Mouse (Mus musculus) frontal cortex, postnatal 10 days (tissue): Measurements from ENCODE around the gene Spats1.
A peak's percentile ranks its signal among the peaks of the same experiment; 100 is the strongest.
"Not testable (repeated sequence)": the region's sequence is repeated elsewhere in the genome, so short reads cannot be mapped to it uniquely, and the experiment has no call there.

Experiments used
- DNase-seq, 2 experiments: peaks; one replicate each; pipeline ENCODE4 v3.0.0; 2022; ENCODE audit warnings: low spot score in 2 of 2, mixed read lengths in 1 of 2

The Spats1 gene

GRCm38 (mm10) chr17:45489736-45490135 lies 14.5 kb upstream of the Spats1 start:
- DNase-seq, result no peak

DNA sequence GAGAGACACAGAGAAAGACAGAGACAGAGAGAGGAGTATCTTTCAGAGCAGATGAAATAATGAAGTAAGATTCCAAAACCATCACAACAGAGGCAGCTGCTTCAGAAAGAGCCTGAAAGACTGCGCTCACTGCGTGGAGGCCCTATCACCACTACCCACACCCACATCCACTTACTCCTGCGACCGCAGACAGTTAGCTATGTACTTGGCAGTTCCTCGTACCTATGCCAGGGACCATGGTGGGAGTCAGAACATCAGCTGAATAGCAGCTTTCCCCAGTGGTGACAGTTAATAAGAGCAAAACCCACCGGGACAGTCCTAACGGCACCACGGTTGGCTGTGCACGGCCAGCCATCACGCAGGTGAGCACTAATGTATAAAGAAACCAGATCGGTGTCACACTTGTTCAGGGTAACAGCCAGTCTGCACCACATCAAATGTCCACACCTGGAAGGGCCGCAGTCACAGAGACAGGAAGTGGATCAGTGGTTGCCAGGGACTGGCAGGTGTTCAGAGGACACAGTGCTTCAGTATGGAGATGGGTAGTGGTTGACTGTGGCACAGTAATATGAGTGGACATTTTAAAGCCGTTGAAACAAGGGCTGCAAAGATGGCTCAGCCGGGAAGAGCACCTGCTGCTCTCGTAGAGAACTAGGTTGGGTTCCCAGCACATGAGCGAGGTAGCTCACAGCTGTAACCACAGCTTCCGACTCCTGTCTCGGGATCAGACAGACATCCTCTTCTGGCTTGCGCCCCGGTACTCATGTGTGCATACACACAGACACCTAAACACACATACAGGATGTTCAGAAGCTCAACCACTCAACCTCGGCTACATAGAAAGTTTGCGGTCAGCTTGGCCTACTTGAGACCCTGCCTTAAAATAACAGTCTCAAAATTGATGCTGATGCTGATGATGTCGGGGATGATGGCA lies 13.4 kb upstream of the Spats1 start:
- DNase-seq, result no peak

DNA sequence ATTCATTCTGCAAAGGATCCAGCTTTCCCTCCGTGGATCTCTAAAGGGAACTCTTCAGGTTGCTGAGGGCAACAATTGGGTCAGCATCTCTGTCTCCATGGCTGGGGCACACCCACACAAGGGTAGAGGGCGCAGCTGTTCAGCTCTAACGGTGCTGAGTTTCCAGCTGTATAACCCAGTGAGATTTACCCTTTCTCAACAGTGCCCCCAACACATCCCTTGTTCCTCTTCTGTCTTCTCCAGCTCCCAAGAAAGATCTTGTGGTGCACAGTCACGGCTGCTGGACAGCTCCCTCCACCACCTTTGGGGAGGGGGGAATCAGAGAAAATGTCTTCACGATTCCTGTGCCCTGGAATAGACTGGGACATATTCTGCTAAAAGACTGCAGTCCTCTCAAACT lies 12.0 kb upstream of the Spats1 start:
- no peak for DNase-seq

DNA sequence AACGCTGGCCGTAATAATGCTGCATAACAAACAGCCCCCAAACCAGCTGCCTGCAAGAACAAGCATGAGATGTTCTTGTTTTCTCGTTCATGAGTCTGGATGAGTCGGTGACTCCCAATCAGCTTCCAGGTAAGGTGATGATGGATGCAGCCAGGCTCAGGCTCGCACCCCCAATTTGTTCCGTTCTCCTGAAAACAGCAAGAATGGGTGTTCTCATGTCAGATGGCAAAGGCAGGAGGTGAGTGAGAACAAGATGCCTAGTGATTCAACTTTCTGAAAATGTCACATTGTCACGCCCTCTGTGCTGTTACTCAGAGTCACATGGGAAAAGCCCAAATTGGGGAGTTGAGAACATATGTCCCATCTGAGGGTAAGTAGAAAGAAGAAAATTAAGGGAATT lies 10.4 kb upstream of the Spats1 start:
- no peak for DNase-seq

DNA sequence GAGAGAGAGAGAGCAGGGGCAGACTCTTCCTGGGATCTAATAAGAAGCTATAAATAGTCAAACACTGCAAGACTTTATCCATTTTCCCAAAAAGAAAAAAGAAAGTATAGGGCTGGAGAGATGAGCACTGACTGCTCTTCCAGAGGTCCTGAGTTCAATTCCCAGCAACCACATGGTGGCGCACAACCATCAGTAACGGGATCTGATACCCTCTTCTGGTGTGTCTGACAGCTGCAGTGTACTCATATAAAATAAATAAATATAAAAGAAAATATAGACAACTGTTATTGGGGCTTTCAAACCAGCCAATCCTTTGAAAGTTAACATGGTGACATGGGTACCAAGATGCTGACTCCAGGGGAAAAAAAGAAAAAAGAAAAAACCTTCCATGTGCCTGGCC lies 5.2 kb upstream of the Spats1 start:
- DNase-seq, result no peak

GRCm38 (mm10) chr17:45478234-45478825 lies 3.1 kb upstream of the Spats1 start:
- DNase-seq, result peak; percentile 48 to 83

GRCm38 (mm10) chr17:45474146-45474545 lies 1.1 kb downstream of the Spats1 start:
- DNase-seq, result no peak

DNA sequence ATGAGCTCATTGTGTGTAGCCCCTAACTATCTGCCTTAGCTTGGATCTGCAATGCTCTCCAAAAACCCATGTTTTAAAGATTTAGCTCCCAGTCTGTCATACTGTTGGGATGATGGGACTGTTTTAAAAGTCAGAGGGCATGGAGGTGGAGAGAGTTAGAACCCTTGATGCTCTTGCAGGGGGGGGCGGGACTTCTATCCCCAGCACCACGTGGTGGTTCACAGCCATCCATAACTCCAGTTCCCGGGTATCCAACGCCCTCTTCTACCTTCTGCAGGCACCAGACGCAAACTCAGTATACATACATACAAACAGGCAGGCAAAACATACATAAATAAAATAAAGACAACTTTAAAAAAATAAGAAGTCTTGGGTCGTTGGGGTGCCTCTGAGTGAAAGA lies 1.5 kb downstream of the Spats1 start:
- DNase-seq, result no peak

DNA sequence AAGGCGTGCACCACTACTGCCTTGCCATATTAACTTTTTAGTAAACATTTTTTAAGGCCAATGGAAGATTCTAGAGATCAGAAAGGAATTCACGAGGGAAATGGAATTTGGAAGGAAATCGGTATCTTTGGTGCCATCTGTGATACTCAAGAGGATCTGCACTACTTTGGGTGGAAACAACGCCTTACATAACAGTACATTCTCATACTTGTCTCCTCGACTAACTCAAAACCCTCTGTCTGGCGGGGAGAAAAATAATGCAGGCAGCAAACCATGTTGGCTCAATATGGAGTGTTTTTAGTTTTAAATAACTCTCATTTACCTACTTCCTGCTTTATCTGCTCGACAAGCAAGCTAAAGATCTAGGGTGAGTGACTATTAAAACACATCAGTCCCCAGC lies 4.5 kb downstream of the Spats1 start:
- DNase-seq, result no peak

- DNase-seq, result no peak
These were observed 6.9 kb downstream of the Spats1 start for GRCm38 (mm10) chr17:45468302-45468701.

DNA sequence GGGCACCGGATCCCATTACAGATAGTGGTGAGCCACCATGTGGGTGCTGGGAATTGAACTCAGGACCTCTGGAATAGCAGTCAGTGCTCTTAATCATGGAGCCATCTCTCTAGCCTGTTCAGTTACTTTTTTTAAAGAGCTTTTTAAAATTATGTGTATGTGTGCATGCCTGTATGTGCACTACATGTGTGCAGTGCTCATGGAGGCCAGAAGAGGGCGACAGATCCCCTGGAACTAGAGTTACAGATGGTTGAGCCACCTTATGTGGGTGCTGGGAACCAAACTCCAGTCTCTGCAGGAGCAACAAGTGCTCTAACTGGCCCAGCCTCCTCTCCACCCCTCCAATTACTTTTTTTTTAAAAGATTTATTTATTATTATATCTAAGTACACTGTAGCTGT lies 8.5 kb downstream of the Spats1 start:
- DNase-seq, result no peak

GRCm38 (mm10) chr17:45464255-45464654 lies 11.0 kb downstream of the Spats1 start:
- DNase-seq, result no peak

DNA sequence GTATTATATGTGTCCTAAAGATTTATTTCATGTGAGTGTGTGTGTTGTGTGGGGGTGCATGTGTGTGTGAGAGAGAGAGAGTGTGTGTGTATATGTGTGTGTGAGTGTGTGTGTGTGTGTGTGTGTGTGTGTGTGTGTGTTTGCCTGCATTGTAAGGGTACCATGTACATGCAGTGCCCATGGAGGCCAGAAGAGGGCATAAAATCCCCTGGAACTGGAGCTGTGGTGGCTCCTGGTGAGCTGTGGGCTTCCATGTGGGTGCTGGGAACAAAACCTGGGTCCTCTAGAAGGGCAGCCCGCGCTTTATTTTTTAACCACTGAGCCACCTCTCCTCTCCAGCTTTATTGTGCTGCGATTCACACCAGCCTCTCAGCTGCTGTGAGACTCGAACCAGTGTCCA lies 12.7 kb downstream of the Spats1 start:
- no peak for DNase-seq

GRCm38 (mm10) chr17:45459062-45459461 lies 16.2 kb downstream of the Spats1 start:
- DNase-seq, result no peak

DNA sequence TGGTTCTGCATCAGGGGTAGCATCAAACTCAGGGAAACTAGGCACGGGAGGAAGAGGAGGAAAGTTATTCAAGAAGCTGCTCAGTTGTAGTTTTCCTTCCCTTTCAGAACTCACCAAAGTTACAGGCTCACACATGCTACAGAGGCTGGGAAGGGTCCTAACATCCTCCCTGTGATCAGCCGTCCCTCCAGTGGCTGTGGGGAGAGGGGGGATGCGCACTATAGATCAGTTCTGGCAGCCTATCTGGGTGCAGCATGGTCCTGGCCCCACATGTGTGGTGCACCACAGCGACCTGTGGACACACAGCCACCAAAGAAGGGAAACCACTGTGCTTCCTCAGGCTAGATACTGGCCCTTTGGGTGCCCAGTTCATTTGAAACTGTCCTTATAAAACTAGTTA lies 16.7 kb downstream of the Spats1 start:
- no peak for DNase-seq

DNA sequence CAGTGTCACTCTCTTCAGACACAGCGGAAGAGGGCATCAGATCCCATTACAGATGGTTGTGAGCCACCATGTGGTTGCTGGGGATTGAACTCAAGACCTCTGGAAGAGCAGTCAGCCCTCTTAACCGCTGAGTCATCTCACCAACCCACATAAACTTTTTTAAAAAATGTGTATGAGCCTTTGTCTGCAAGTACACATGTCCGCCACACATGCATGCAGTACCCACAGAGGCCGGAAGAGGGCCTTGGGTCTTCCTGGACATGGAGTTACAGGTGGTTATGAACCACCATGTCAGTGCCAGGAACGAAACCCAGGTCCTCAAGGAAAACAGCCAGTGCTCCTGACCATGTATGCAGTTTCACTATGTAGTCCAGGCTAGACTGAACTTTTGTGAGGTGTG lies 17.7 kb downstream of the Spats1 start:
- no peak for DNase-seq

- no peak for DNase-seq
These were observed 18.7 kb downstream of the Spats1 start for GRCm38 (mm10) chr17:45456260-45457152.

- DNase-seq, result not testable (repeated sequence)
These were observed 19.4 kb downstream of the Spats1 start for GRCm38 (mm10) chr17:45455783-45456182.

- no peak for DNase-seq
These were observed 20.4 kb downstream of the Spats1 start for GRCm38 (mm10) chr17:45454794-45455193.

- DNase-seq, result no peak
These were observed 22.9 kb downstream of the Spats1 start for GRCm38 (mm10) chr17:45452271-45452670.

DNA sequence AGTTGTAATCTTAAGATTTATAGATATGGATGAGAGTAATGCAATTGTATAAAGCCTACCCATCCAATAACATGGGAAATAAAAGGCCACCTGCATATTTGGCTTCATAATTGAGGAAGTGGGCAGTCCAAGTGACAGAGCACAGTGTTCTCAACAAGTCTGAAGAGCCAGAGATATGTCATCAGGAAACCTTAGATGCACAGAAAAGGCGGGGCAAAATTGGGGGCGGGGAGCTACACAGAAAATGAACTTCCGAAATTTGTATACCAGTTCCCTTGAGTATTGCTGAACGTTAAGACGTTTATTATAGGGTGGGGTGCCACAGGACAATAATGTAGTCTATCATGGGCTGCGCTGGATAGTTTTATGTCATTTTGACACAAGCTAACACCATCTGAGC lies 25.1 kb downstream of the Spats1 start:
- no peak for DNase-seq

DNA sequence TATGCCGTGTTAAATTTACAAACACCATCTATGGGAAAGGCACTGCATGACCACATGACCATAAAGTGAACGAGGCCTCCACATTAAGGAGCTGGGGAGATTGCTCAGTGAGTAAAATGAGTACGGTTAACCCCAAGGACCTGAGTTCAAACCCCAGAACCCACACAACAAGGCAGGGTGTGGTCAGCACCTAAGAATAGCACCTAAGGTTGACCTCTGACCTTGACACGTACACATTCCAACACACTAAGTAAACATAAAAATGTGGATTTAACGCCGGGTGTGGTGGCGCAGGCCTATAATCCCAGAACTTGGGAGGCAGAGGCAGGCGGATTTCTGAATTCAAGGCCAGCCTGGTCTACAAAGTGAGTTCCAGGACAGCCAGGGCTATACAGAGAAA lies 25.6 kb downstream of the Spats1 start:
- no peak for DNase-seq
